Mouse (Mus musculus): Measurements from ENCODE around the gene Prkg1. TPM values are rescaled to one million over a fixed set of nuclear protein-coding genes. Genes with fewer than 3 reads are reported as not detected.

Gene Prkg1
- total and polyA plus RNA-seq, 3 experiments = not detected

- Histone ChIP-seq H3K9me3 (replicated peaks; ENCODE audit: insufficient read depth, low read length) (no peaks in the 10 kb centered on the region), H3K9ac (ENCODE audit: control insufficient read depth, low read depth, low read length, poor library complexity, severe bottlenecking) (no peak overlapping the region), H3K4me1 (ENCODE audit: control insufficient read depth in 1 of 2, insufficient read depth in 2 of 2, low read length in 2 of 2) (no peaks in the 10 kb centered on the region), H3K36me3 (ENCODE audit: control insufficient read depth in 1 of 2, insufficient read depth in 2 of 2, low read length in 2 of 2) (no peaks in the 10 kb centered on the region), H3K27me3 (ENCODE audit: control insufficient read depth in 1 of 2, insufficient read depth in 2 of 2, low read length in 2 of 2) (no peaks in the 10 kb centered on the region), H3K4me3 (ENCODE audit: control insufficient read depth in 1 of 2, insufficient read depth in 1 of 2, low read depth in 2 of 2, low read length in 2 of 2) (no peak overlapping the region), H3K27ac (ENCODE audit: control insufficient read depth, low read depth, low read length) (no peak overlapping the region), H3K79me2 (ENCODE audit: control insufficient read depth, insufficient read depth, low read length, poor library complexity) (no peaks in the 10 kb centered on the region)
- no peak for DNase-seq (ENCODE audit: low read depth, low spot score)
- TF ChIP-seq RAD21 (IDR thresholded peaks at IDR 0.05; ENCODE audit: low read depth, low read length) = no peak
- no peak for TF ChIP-seq ZC3H11A (IDR thresholded peaks at IDR 0.05; ENCODE audit: low read depth, low read length)
- TF ChIP-seq TBP (IDR thresholded peaks at IDR 0.05; ENCODE audit: low read depth, low read length) = no peak
- no peak for TF ChIP-seq MYC (IDR thresholded peaks at IDR 0.05; ENCODE audit: low read depth, low read length)
- TF ChIP-seq MAX (IDR thresholded peaks at IDR 0.05; ENCODE audit: low read length) = no peak
- TF ChIP-seq ELF1 (IDR thresholded peaks at IDR 0.05; ENCODE audit: low read depth, low read length) = no peak
- no peak for TF ChIP-seq MYB (IDR thresholded peaks at IDR 0.05; ENCODE audit: low read depth, low read length)
Measured at GRCm38 (mm10) chr19:31546063-31546462, 218.8 kb downstream of the Prkg1 start.

GRCm38 (mm10) chr19:31531249-31531740 lies 233.5 kb downstream of the Prkg1 start:
- Histone ChIP-seq H3K4me1 (ENCODE audit: control insufficient read depth in 1 of 2, insufficient read depth in 2 of 2, low read length in 2 of 2) (no peaks in the 10 kb centered on the region), H3K9ac (ENCODE audit: control insufficient read depth, low read depth, low read length, poor library complexity, severe bottlenecking) (no peak overlapping the region), H3K9me3 (replicated peaks; ENCODE audit: insufficient read depth, low read length) (no peaks in the 10 kb centered on the region), H3K79me2 (ENCODE audit: control insufficient read depth, insufficient read depth, low read length, poor library complexity) (no peaks in the 10 kb centered on the region), H3K27ac (ENCODE audit: control insufficient read depth, low read depth, low read length) (no peak overlapping the region), H3K4me3 (ENCODE audit: control insufficient read depth in 1 of 2, insufficient read depth in 1 of 2, low read depth in 2 of 2, low read length in 2 of 2) (no peak overlapping the region), H3K36me3 (ENCODE audit: control insufficient read depth in 1 of 2, insufficient read depth in 2 of 2, low read length in 2 of 2) (no peaks in the 10 kb centered on the region), H3K27me3 (ENCODE audit: control insufficient read depth in 1 of 2, insufficient read depth in 2 of 2, low read length in 2 of 2) (no peaks in the 10 kb centered on the region)
- no peak for TF ChIP-seq BHLHE40 (IDR thresholded peaks at IDR 0.05; ENCODE audit: borderline replicate concordance, low read depth, low read length)
- no peak for TF ChIP-seq CHD2 (IDR thresholded peaks at IDR 0.05; ENCODE audit: low read length)
- TF ChIP-seq NRF1 (IDR thresholded peaks at IDR 0.05; ENCODE audit: insufficient read depth, low read depth, low read length, poor library complexity, severe bottlenecking) = no peak
- no peak for TF ChIP-seq MYB (IDR thresholded peaks at IDR 0.05; ENCODE audit: low read depth, low read length)
- TF ChIP-seq MEF2A (IDR thresholded peaks at IDR 0.05; ENCODE audit: extremely low read depth, insufficient replicate concordance, low read depth, low read length, poor library complexity, severe bottlenecking) = no peak
- no peak for TF ChIP-seq ZNF384 (IDR thresholded peaks at IDR 0.05; ENCODE audit: low read depth, low read length)
- TF ChIP-seq MAZ (IDR thresholded peaks at IDR 0.05; ENCODE audit: low read depth, low read length) = no peak
- no peak for TF ChIP-seq ZKSCAN1 (IDR thresholded peaks at IDR 0.05; ENCODE audit: low read depth, low read length)
- no peak for TF ChIP-seq SMC3 (IDR thresholded peaks at IDR 0.05; ENCODE audit: low read depth, low read length)
- TF ChIP-seq NELFE (IDR thresholded peaks at IDR 0.05; ENCODE audit: low read depth, low read length) = no peak
- no peak for TF ChIP-seq POLR2A (IDR thresholded peaks at IDR 0.05; ENCODE audit: control insufficient read depth in 1 of 2, insufficient read depth in 1 of 2, low read depth in 1 of 2, low read length in 2 of 2, poor library complexity in 1 of 2)
- no peak for TF ChIP-seq CHD1 (IDR thresholded peaks at IDR 0.05; ENCODE audit: low read depth, low read length)
- no peak for DNase-seq (ENCODE audit: low read depth, low spot score)

Measured in MEL (cell line).